Mouse (Mus musculus) C2C12 (cell line): ENCODE measurements at regions not wholly inside any gene's neighbourhood (a gene's known extent, or its start where the extent isn't known, plus 50 kb on each side); places are given as distances from the start of the nearest gene placed in this dataset.

Experiments
- CTCF ChIP-seq: IDR thresholded peaks from one replicate; pipeline ENCODE4 v1.5.1; 2011; ENCODE audit not compliant: control insufficient read depth, insufficient read depth, insufficient read length
- MYOD1 ChIP-seq: IDR thresholded peaks from one replicate; pipeline ENCODE4 v1.6.1; 2011; ENCODE audit warnings: low read depth; ENCODE audit not compliant: control insufficient read depth, insufficient read length
- MYOG ChIP-seq: IDR thresholded peaks from one replicate; pipeline ENCODE4 v1.6.1; 2011; ENCODE audit not compliant: control insufficient read depth, insufficient read length; ENCODE audit errors: extremely low read depth
- USF1 ChIP-seq: IDR thresholded peaks from one replicate; pipeline ENCODE4 v1.6.1; 2011; ENCODE audit warnings: low read depth, mild to moderate bottlenecking, control low read depth, moderate library complexity

DNA sequence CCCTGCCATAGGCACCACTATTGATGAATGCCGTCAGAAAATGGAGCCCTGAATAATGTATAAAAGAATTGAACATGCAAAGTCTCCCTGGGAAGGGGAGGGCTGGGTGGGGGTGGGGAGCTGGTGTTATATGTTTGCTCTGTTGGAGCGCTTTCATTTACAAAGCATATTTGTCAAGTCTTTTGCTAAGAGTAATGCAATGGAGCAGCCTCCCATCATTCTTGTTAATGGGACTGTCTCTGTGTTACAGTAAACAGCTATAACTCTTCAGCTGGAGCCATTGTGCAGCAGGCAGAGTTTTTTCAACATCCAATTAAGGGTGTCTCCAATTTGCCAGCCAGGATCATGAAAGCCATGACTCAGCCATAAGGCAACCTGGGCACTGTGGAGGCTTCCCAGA, 345.9 kb downstream of the Tmem114 start:
- TF ChIP-seq CTCF (no peak), MYOD1 (no peak), MYOG (no peak), USF1 (no peak)
